In genomic region chr10:71344579-71345143, GRCm38 (mm10) we compare ENCODE assay signal across 8 mouse cellular contexts. TPM values are rescaled to one million over a fixed set of nuclear protein-coding genes. Genes with fewer than 3 reads are reported as not detected.
DNase-seq lines count a peak whose midpoint lies in the region; ATAC-seq and TF ChIP-seq lines count a peak whose summit lies in the region.

Gene Cisd1 (minus strand): TSS chr10:71344954.

- H3K4me3 ChIP-seq in E14TG2a.4 (replicated peaks; ENCODE audit: low read length), result peak within 1 kb of the TSS; percentile 93
- H3K4me3 ChIP-seq in forebrain, embryonic 13.5 days, result peak within 1 kb of the TSS; percentile 92
- peak within 1 kb of the TSS; percentile 93 for H3K4me3 ChIP-seq in liver, postnatal 0 days (ENCODE audit: low read depth, low read length)
- H3K4me3 ChIP-seq in neural tube, embryonic 14.5 days (ENCODE audit: low read depth, low read length), result peak within 1 kb of the TSS; percentile 90

- no peaks in the 10 kb centered on the region for H3K9me3 ChIP-seq in E14TG2a.4 (ENCODE audit: low read length)
- no peaks in the 10 kb centered on the region for H3K9me3 ChIP-seq in forebrain, embryonic 13.5 days (replicated peaks)
- H3K9me3 ChIP-seq in liver, postnatal 0 days (ENCODE audit: low read length), result no peaks in the 10 kb centered on the region
- no peaks in the 10 kb centered on the region for H3K9me3 ChIP-seq in neural tube, embryonic 14.5 days (ENCODE audit: control insufficient read depth, low read length)

- peaks cover 76% of the 10 kb centered on the region for H3K4me1 ChIP-seq in E14TG2a.4 (replicated peaks; ENCODE audit: low read depth, low read length)
- H3K4me1 ChIP-seq in forebrain, embryonic 13.5 days, result peaks cover 52% of the 10 kb centered on the region
- H3K4me1 ChIP-seq in liver, postnatal 0 days (ENCODE audit: insufficient read depth), result peaks cover 30% of the 10 kb centered on the region
- H3K4me1 ChIP-seq in neural tube, embryonic 14.5 days (ENCODE audit: control insufficient read depth, insufficient read depth, low read length), result peaks cover 24% of the 10 kb centered on the region

- DNase-seq in c-Kit-positive CD71-positive TER-119-positive erythroid progenitor cells, embryonic 14.5 days (ENCODE audit: low spot score), result peak; percentile 90
- DNase-seq in heart, postnatal 10 days, result peak; percentile 94 to 96
- DNase-seq in large intestine, adult 2 months (ENCODE audit: low read depth, low spot score), result no peak
- peak; percentile 94 for DNase-seq in liver, postnatal 0 days
- peak; percentile 92 for DNase-seq in testis, postnatal 10 days (ENCODE audit: low spot score)

- ATAC-seq in forebrain, embryonic 13.5 days, result peak; percentile 80
- ATAC-seq in liver, postnatal 0 days, result peak; percentile 73
- peak; percentile 79 for ATAC-seq in neural tube, embryonic 14.5 days (ENCODE audit: low read depth)

- intact Hi-C loops in heart, postnatal 10 days (cut with DNase I), result no loop called here

- H3K27ac ChIP-seq in forebrain, embryonic 13.5 days, result peak within 1 kb of the TSS; percentile 66; the same call in 1 of the 2 replicates
- H3K27ac ChIP-seq in liver, postnatal 0 days (ENCODE audit: low read depth), result peak within 1 kb of the TSS; percentile 97
- peak within 1 kb of the TSS; percentile 78 for H3K27ac ChIP-seq in neural tube, embryonic 14.5 days (ENCODE audit: low read depth, low read length)

- WGBS in forebrain, embryonic 13.5 days, result under 1% methylated on average over 60 of the region's 60 CpGs
- under 1% methylated on average over 60 of the region's 60 CpGs for WGBS in large intestine, adult 2 months
- under 1% methylated on average over 60 of the region's 60 CpGs for WGBS in liver, postnatal 0 days (ENCODE audit: insufficient replicate concordance)
- 0% methylated on average over 47 of the region's 60 CpGs for WGBS in neural tube, embryonic 14.5 days

- peaks cover 21% of the 10 kb centered on the region for H3K36me3 ChIP-seq in E14TG2a.4 (ENCODE audit: insufficient read depth, low read length)
- no peaks in the 10 kb centered on the region for H3K36me3 ChIP-seq in forebrain, embryonic 13.5 days (ENCODE audit: poor library complexity, severe bottlenecking)
- no peaks in the 10 kb centered on the region for H3K36me3 ChIP-seq in liver, postnatal 0 days (replicated peaks; ENCODE audit: insufficient read depth, low read length)
- H3K36me3 ChIP-seq in neural tube, embryonic 14.5 days (ENCODE audit: control insufficient read depth, insufficient read depth, low read length), result no peaks in the 10 kb centered on the region

- TF ChIP-seq EP300 in liver, postnatal 0 days (IDR thresholded peaks at IDR 0.05; ENCODE audit: low read depth), result no peak

- H3K27me3 ChIP-seq in E14TG2a.4 (ENCODE audit: insufficient read depth, low read length), result no peaks in the 10 kb centered on the region
- no peaks in the 10 kb centered on the region for H3K27me3 ChIP-seq in forebrain, embryonic 13.5 days
- H3K27me3 ChIP-seq in liver, postnatal 0 days (ENCODE audit: insufficient read depth, low read length), result no peaks in the 10 kb centered on the region
- H3K27me3 ChIP-seq in neural tube, embryonic 14.5 days (ENCODE audit: control insufficient read depth, insufficient read depth, low read length), result no peaks in the 10 kb centered on the region

- no peak for TF ChIP-seq CTCF in E14TG2a.4 (conservative IDR thresholded peaks at IDR 0.05; ENCODE audit: low read length)
- no peak for TF ChIP-seq CTCF in liver, postnatal 0 days (IDR thresholded peaks at IDR 0.05; ENCODE audit: low read depth)

- H3K4me2 ChIP-seq in forebrain, embryonic 13.5 days, result peak within 1 kb of the TSS; percentile 80
- peak within 1 kb of the TSS; percentile 92 for H3K4me2 ChIP-seq in liver, postnatal 0 days (ENCODE audit: low read depth, low read length)
- peak within 1 kb of the TSS; percentile 86 for H3K4me2 ChIP-seq in neural tube, embryonic 14.5 days (ENCODE audit: low read depth, low read length)

- peak within 1 kb of the TSS; percentile 93 for H3K9ac ChIP-seq in forebrain, embryonic 13.5 days
- H3K9ac ChIP-seq in liver, postnatal 0 days (replicated peaks), result peak within 1 kb of the TSS; percentile 98
- peak within 1 kb of the TSS; percentile 83 for H3K9ac ChIP-seq in neural tube, embryonic 14.5 days (replicated peaks; ENCODE audit: low read depth, low read length)

RNA-seq across cellular contexts. Expression of gene Cisd1, which starts in this region (rescaled TPM):
- 221 and 227 TPM in 2 replicates for polyA plus RNA-seq in forebrain, embryonic 13.5 days (2015; fragmentation: Nextera tagmentation; extraction: Ambion mirVana)
- total RNA-seq in heart, postnatal 10 days (2021), result 100 to 1,000 TPM; 236 to 244 TPM
- polyA plus RNA-seq in large intestine, adult 2 months (2012; rRNA removed), result 62.2 and 67.7 TPM in 2 replicates
- polyA plus RNA-seq in liver, postnatal 0 days (2015; fragmentation: Nextera tagmentation; extraction: Ambion mirVana), result 261 and 297 TPM in 2 replicates
- 322 and 357 TPM in 2 replicates for polyA plus RNA-seq in neural tube, embryonic 14.5 days (2014; fragmentation: Nextera tagmentation; extraction: Ambion mirVana)
